Mouse (Mus musculus) inflammation-experienced regulatory T-cells, adult 6 months (primary cell): ENCODE data around the gene 2900026A02Rik. TPM values are rescaled to one million over a fixed set of nuclear protein-coding genes. Genes with fewer than 3 reads are reported as not detected.

Source experiments
- ATAC-seq: one replicate; pipeline ENCODE4 v1.8.0; 2017
- polyA plus RNA-seq, 3 experiments: library from polyadenylated mRNA; unstranded; fragments of 100-300 nt; shearing (Covaris generic); gene quantifications; one replicate each; pipeline ENCODE4 v1.2.1; 2017

Gene 2900026A02Rik
- 1 to 10 TPM; 1.4 to 3.2 (median 1.4) TPM for polyA plus RNA-seq

DNA sequence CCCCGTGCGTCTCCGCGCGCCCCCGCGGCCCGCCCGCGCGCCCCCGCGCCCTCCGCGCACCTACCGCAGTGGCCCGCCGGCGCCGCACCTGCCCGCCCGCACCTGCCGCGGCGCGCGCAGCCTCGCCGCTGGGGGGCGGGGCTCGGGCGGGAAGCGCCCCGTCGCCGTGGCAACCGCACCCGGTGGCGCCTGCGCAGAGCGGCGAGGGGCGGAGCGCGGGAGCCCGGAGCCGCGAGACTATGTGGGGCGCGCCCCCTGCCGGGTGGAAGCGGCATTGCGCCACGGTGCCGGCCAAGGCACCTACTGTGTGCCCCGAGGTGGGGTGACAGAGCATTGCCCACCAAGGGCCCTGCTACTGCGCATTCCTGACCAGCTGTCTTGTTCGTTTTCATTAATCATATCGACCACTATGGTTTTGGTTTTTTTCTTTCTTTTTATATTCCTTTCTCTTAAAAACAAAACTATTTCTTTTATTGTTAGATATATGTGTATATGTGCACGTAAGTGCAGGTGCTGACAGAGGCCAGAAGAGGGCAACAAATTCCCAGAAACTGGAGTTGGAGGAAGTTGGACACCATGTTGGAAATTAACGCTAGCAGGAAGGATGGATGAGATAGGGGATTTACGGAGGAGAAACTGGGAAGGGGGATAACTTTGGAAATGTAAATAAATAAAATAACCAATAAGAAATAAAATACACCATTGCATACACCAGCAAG is at the start of gene 2900026A02Rik:
TSS of gene 2900026A02Rik (minus strand) at position 90 of the 719 bp plus-strand sequence.
- ATAC-seq, result no peak

DNA sequence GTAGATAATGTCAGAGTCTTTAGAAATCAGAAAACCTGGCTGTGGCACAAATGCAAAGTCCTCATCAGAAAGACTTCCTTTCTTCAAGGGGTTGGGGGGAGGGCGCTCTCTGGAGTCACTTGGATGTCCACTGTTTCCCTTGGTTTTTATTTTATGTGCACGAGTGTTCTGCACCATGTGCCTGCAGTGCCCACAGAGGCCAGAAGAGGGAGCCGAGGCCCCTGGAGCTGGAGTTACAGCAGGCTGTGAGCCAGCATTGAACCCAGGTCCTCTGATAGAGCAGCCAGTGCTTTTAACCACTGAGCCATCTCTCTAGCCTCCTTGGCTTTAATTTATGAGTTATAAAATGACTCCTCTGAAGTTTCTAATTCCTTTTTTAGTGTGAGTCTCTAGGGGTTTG is 49.0 kb upstream of the 2900026A02Rik start:
- ATAC-seq, result no peak

- no peak for ATAC-seq
Observed at GRCm38 (mm10) chr5:113268246-113268645, 47.2 kb upstream of the 2900026A02Rik start.

- ATAC-seq, result no peak
Observed at GRCm38 (mm10) chr5:113265637-113266036, 44.6 kb upstream of the 2900026A02Rik start.

DNA sequence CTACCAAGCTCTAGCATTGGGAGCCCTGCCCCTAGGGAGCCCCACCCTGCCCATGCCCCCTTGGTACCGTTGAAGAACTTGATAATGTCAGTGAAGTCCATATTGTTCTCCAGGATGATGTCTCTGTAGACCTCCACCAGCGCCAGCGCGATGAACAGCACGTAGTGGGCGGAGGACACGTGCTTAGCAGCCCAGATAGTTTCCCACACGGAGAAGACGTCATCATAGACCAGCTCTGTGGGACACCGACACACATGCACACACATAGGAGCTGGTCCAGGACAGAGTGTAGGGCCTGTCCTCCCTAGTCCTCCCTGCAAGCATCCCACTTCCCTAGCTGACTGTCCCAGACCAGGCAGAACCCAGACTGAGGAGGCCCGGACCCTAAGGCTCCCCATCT is 29.8 kb upstream of the 2900026A02Rik start:
- ATAC-seq, result no peak

DNA sequence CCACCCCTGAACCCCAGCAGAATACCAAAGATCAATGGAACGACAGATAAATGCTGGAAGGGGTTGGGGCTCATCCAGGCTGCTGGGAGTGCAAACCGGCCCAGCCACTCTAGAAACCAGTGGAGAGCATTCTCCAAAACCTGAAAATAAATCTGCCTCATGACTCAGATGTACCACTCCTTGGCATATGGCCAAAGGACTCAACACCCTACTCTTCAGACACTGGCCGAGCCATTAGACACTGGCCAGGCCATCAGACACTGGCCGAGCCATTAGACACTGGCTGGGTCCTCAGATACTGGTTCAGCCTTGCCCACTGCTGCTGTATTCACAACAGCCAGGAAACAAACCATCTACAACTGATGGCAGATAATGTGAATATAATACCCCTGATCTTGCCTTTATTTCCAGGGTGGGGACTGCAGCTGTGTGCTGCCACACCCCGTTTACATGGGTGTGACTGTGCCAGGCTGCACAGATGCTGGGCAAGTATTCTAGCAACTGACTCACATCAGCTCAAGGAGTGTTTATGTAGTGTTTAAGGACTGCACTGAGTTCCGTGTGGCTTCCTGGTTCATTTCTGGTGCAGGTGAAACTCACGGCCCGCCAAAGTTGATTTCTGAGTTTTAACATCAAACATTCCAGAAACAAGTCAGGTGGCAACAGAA is 28.4 kb upstream of the 2900026A02Rik start:
- ATAC-seq, result no peak

- no peak for ATAC-seq
Observed at GRCm38 (mm10) chr5:113230196-113230595, 9.2 kb upstream of the 2900026A02Rik start.

- no peak for ATAC-seq
Observed at GRCm38 (mm10) chr5:113226632-113227102, 5.6 kb upstream of the 2900026A02Rik start, which contains the start of gene Tmem211. Tmem211 (plus strand) TSS chr5:113226909.

DNA sequence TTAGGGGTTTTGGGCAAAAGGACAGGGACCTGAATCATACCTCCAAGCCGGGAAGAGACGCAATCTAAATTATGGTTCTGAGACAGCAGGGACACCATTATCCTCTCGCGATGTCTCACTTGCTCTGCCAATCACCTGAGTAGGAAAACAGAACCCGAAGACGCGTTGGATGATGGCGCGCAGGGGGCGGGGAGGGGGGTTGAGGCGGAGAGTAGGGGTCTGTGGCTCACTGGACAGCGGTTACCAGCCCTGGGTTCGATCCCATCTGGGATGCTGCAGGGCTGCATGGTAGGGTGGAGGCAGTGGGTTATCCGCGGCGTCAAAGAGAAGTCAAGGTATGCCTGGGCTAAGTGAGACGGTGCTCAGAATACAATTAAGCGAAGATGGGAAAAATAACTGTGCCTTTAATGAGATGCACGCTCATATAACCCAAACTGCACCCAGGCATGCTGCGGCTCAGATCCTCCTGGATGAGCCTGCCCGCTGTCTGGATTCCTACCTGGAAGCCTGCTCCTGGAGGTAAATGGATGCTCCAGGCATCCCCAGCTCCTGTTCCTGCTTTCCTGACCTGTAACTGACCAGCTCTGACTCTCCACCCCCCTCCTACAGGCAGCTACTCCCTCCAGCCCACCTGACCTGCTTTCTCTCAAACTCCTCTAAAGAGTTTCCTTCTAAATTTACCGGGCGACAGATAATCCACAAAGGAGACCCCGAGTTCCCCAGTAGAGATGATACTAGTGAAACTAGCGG is 4.8 kb upstream of the 2900026A02Rik start:
- ATAC-seq, result no peak

- no peak for ATAC-seq
Observed at GRCm38 (mm10) chr5:113225271-113225670, 4.2 kb upstream of the 2900026A02Rik start.

GRCm38 (mm10) chr5:113223888-113224287 is 2.9 kb upstream of the 2900026A02Rik start:
- no peak for ATAC-seq

GRCm38 (mm10) chr5:113220383-113221146 is 471 bp downstream of the 2900026A02Rik start:
- ATAC-seq, result no peak

DNA sequence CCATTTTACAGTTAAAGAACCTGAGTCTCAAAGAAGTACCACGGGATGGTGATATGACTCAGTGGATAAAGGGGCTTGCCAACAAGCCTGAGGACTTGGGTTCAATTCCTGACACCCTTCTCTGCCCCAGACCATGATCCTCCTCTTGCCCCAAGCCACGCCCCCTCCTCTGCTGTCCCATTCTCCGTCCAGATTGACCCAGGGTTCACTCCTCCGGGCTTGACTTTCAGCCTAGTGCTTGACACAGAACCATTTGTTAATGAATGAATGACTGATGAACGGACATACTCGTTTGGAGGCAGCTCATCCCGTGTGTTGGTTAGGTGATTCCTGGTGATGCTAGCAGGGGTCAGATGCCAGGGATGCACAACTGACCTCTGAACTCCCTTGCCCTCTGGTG is 1.2 kb downstream of the 2900026A02Rik start:
- no peak for ATAC-seq

GRCm38 (mm10) chr5:113219450-113219849 is 1.6 kb downstream of the 2900026A02Rik start:
- no peak for ATAC-seq

GRCm38 (mm10) chr5:113218617-113219235 is 2.3 kb downstream of the 2900026A02Rik start:
- no peak for ATAC-seq

DNA sequence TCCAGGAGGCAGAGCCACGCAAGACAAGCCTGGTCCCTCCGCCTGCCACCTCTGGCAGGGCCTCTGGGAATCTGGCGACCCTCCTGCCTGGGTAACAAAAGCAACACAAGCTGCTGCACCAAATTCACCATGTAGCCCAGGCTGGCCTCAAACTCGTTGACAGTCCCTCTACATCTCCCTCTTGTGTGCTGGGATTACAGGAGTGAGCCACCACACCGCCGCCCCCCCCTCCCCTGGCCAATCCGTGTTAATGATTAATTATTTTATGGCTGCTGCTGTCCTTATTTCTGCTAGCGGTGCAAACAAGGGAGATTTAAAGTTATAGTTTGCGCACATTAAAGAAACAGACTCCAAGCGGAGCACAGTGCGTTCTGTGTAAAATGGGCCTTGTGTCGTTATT is 4.0 kb downstream of the 2900026A02Rik start:
- no peak for ATAC-seq

- ATAC-seq, result no peak
Observed at GRCm38 (mm10) chr5:113216328-113216960, 4.6 kb downstream of the 2900026A02Rik start.

DNA sequence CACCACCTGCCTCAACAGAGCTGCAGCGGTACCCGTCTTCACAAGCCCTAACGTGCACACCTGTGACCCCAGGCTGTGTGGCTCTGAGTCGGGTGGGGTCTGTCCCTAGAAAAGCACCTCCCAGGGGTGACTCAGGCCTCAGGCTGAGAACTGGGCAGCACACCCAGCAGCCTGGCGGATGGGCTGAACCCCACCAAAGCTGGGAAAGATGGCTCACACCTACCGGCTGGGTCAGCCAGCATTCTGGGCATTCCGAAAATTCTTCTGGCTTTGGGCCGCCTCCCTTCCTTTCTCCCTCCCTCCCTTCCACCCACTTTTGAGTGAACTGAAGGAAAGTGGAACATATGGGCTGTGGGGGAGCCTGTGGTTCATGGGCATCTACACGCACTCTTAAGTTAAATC is 5.4 kb downstream of the 2900026A02Rik start:
- no peak for ATAC-seq

GRCm38 (mm10) chr5:113214455-113214854 is 6.6 kb downstream of the 2900026A02Rik start:
- no peak for ATAC-seq

DNA sequence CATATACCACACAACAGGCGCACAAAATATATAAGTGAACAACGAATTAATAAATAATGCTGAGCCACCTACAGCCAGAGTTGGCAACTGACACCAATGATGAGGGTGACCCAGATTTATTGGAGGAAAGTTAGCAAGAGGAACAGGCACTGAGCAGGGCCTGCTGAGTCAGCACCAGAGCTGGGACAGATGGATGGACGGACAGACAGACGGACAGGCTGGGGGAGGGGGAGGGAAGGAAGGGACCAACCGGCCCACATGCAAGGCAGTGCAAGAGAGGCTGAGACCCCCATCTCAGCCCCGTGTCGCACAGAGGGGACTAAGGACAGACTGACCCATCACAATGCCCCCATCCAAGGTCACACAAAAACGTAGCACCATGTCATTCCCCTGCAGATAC is 7.0 kb downstream of the 2900026A02Rik start:
- no peak for ATAC-seq

DNA sequence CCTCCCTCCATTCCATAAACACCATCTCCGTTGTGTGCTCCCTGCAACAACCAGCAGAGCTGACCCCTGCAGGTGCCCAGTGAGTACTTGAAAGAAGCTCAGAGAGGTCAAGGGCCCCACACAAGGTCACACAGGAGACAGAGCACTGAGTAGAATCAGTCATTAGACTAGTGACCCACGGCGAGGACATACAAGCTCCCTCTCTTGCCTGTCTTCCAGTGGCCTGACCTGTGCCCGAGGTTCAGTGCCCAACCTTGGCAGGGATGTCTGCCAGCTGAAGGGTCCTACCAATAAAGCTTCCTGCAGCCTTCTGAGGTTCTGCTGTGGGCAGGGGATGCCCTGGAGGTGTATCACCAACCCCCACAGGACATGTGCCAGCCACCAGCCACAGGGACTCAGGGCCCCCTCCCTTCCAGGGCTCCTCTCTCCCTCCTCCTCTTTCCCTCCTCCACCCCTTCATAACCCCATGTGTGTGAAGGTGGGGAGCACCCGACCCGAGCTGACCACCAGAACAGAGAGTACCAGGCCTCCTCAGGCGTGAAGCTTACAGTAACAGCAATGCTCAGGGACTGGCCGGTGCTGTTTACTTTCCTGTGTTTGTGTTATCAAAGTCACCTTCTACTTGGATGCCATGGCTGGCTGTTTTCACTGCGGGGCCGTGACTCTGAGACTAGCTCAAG is 8.7 kb downstream of the 2900026A02Rik start:
- no peak for ATAC-seq
